Mouse (Mus musculus) c-Kit-positive CD71-positive TER-119-positive erythroid progenitor cells, embryonic 14.5 days (primary cell): ENCODE data around the gene Fgfr2.

Experiments
- DNase-seq: peaks from one replicate; pipeline ENCODE4 v3.0.0-alpha.2; 2013; ENCODE audit warnings: low spot score

The Fgfr2 gene

GRCm38 (mm10) chr7:132169419-132170169 is 953.6 kb downstream of the Fgfr2 start:
- no peak for DNase-seq

GRCm38 (mm10) chr7:132167239-132167638 is 955.9 kb downstream of the Fgfr2 start:
- DNase-seq = no peak

DNA sequence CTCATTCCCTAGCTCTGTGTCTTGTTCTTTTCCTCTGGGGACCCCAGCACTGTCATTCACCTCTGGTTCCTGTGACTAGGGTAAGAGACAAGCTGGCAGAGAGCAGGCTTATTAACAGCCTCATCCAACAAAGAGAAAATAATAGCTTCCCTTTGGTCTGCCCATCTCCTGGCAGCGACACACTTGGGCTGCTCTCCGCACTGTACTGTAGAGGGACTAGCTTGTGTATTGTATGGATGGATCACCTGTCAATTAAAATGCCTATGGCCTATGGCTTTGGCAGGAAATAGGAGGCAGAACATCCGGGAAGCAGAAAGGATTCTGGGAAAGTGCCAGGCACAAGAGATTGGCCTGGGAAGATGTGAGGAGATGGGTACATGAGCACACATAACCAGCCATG is 960.9 kb downstream of the Fgfr2 start:
- DNase-seq = no peak

- DNase-seq = no peak
Measured at GRCm38 (mm10) chr7:132158321-132159025, 964.7 kb downstream of the Fgfr2 start.

GRCm38 (mm10) chr7:132154368-132154961 is 968.7 kb downstream of the Fgfr2 start, which contains the start of gene Cpxm2:
Cpxm2 (minus strand) TSS chr7:132154739.
- no peak for DNase-seq

DNA sequence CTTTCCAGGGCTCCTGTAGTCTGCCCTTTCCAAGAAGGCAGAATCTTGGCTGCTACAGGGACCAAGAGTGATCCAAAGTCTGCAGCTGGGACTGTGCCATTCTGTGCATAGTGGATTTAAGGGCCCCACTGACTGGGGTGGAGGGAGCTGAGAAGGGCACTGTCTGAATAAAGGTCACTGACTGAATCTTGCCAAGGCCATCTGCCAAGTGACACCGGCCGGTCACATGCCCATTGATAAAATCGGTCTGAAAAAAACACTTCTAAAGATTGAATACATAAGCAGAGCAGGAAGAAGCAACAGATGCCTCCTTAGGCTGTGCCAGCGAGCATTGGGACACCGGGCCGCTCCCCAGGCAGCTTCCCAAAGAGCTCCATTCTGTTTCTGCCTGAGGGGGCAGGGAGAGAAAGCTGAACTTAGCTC is 969.4 kb downstream of the Fgfr2 start:
- no peak for DNase-seq

GRCm38 (mm10) chr7:132145227-132145800 is 977.8 kb downstream of the Fgfr2 start:
- no peak for DNase-seq

- DNase-seq = no peak
Measured at GRCm38 (mm10) chr7:132128687-132129086, 994.5 kb downstream of the Fgfr2 start.

- no peak for DNase-seq
Measured at GRCm38 (mm10) chr7:132124948-132125347, 998.2 kb downstream of the Fgfr2 start.

- no peak for DNase-seq
Measured at GRCm38 (mm10) chr7:132123211-132123610, 999.9 kb downstream of the Fgfr2 start.

- no peak for DNase-seq
Measured at GRCm38 (mm10) chr7:132119817-132120216, 1003.3 kb downstream of the Fgfr2 start.

DNA sequence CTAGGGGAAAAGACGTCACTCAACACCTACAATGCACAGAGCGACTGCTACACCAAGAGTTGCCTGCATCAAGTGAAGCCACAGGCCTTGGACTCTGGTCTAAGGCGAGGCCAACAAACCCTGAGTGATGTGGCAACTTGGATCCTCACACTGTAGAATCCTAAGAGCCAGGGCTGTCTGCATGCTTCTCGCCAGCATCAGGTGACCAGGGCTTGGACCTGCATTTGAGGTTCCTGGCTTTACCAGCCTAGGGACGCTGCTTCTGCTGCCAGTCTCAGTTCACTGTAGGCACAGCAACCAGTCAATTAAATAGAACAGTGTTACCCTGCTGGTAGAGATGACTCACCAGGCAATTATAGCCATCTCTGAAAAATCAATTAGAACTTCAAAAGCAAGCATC is 1011.4 kb downstream of the Fgfr2 start:
- no peak for DNase-seq

DNA sequence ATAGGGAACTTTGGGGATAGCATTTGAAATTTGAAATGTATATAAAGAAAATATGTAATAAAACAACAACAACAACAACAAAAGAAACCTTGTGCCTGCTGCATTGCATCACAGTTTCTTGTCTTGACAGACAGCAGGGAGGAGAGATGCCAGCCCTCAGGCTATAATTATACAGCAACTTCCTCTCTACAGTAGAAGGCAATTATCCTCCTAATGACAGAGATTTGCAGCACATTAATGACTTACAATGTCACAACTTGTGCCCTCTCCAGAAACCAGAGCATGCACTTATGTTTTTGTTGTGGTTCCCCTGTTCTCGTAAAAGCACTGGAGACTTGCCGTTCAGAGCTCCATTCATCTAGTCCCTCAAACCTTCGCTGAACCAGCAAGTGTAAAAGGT is 1012.8 kb downstream of the Fgfr2 start:
- no peak for DNase-seq

DNA sequence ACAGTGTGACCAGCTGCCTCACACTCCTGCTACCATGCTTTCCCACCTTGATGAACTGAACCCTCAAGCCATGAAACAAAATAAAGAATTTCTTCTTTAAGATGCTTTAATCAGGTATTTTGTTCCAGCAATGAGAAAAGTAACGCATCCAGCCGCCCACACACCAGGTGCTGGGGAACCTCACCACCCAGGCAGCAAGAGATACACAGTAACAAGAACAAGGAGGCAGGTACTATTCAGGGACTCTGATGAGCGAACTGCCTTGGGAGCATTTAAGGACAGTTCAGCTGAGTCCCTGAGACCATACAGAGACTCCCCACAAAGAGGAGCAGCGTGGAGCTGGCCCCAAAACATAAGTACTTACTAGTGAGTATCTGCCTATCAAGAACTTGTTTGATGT is 1016.3 kb downstream of the Fgfr2 start:
- no peak for DNase-seq

GRCm38 (mm10) chr7:132105326-132105725 is 1017.8 kb downstream of the Fgfr2 start:
- DNase-seq = no peak

GRCm38 (mm10) chr7:132098441-132098840 is 1024.7 kb downstream of the Fgfr2 start:
- DNase-seq = no peak

DNA sequence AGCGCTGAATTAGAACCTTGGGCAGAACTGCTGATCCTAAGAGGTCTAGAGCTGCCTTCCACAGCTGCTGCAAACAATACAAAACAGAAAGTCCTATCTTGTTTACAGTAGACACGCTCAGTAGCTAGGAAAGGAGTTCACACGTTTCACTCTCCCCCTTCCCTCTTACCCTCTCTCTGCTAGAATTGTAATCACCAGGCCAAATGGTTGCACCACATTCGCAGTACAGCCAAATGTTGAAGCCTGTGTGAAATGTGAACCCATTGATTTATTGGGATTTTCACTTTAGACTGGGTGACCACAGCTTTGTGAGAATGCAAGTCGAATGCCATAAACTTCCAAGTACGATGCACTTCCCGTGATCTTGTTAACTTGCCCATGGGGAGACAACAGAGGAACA is 1028.5 kb downstream of the Fgfr2 start:
- no peak for DNase-seq

DNA sequence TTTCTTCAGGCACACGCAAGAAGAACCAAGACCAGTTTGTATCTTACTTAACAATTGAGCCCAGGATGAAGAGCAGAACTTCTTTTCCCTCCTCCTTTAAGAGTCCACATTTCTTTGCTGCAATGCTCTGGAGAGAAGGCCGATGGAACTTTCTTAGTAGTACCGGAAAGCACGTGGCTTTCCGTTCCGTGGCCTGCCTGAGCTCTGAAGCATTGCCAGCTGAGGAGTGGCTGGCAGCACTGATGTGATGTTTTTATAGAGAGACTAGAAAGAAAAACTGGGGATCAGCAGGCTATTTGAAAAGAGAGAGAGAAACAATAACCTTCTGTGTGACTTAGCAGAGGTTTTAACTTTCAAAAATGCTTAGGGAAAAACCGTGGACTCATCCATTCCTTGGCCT is 1031.6 kb downstream of the Fgfr2 start:
- no peak for DNase-seq

- DNase-seq = no peak
Measured at GRCm38 (mm10) chr7:132088606-132089005, 1034.5 kb downstream of the Fgfr2 start.

DNA sequence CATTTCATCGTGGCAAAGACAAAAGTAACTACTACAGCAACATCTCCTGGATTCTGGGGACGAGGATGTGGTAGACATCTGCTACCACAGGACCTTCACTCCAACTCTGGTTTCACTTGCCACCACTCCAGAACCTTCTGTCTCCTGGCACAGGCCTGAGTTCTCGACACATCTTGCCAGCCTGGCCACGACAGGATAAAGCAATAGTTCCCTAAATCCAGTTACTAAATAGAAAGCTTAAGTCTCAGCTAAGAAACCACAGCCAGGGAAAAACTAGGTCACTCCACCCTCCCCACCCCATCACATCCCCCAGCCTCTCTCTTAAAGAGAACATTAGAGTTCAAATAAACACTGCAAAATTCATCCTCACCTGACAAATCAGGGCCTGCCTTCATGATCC is 1035.0 kb downstream of the Fgfr2 start:
- DNase-seq = no peak

DNA sequence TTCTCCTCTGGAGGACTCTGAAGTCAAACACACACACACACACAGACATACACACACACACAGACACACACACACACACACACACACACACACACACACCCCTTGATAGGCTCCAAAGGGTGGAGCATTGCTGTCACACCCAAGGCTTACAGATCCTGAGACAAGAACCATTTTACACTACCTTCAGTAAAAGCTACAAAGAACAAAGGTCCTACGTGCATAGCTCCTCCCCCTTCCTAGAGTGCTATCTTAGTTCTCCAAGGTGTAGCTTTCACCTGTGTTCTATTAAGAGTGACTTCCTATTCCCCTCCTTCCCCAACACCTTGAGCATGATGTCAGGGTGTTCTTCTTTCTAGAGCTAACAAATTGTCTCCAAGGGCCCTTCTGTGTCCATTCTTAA is 1047.3 kb downstream of the Fgfr2 start:
- DNase-seq = no peak

- DNase-seq = no peak
Measured at GRCm38 (mm10) chr7:132074503-132074902, 1048.6 kb downstream of the Fgfr2 start.
